13 mouse cellular contexts compared by ENCODE assay signal in the genomic region with DNA sequence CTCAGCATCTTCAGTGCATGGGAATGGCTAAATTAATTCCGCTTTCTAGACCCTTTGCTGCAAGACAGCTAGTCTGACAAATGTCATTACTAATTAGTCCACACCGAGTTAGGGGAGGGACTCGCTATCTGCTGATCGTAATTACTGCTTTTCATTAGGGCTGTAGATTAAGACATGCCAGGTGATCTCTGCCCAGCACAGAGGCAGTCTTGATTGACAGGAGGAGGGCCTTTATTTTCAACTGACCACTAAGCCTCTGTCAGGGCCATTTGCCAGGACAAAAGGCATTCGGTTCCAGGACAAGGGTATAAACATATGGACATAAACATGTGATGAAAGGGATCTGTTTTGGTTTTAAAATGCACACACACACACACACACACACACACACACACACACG.
A peak's percentile ranks its signal among the peaks of the same experiment; 100 is the strongest.
DNase-seq lines count a peak whose midpoint lies in the region; ATAC-seq and TF ChIP-seq lines count a peak whose summit lies in the region.
"Had no signal": no experiment of that assay in that cellular context is flagged by ENCODE, and none has a peak within 500 bp of the region (broad histone marks: within the 10 kb centered on the region; RNA-seq: fewer than 3 reads in every experiment).

No protein-coding gene starts in this region.

- ATAC-seq in forebrain, embryonic 12.5 days (ENCODE audit: low FRiP score): peak; percentile 68; the same call in 1 of the 2 replicates
- ATAC-seq in neural tube, embryonic 13.5 days (ENCODE audit: low read depth): peak; percentile 48; the same call in 1 of the 2 replicates

- H3K4me2 ChIP-seq in forebrain, embryonic 12.5 days: 0 out of 2 replicates have a peak overlapping the region, but pooled peaks have one; percentile 4
- no peak overlapping the region for H3K4me2 ChIP-seq in neural tube, embryonic 13.5 days
- H3K4me2 ChIP-seq: liver, embryonic 11.5 days had no signal

- no peak for TF ChIP-seq POLR2A in thymus, adult 2 months (IDR thresholded peaks at IDR 0.05; ENCODE audit: control insufficient read depth, extremely low read depth, insufficient read depth, low read length, poor library complexity)

- no peaks in the 10 kb centered on the region for H3K36me3 ChIP-seq in forebrain, embryonic 12.5 days (replicated peaks)
- H3K36me3 ChIP-seq in forebrain, embryonic 10.5 days (replicated peaks): no peaks in the 10 kb centered on the region
- no peaks in the 10 kb centered on the region for H3K36me3 ChIP-seq in hindbrain, embryonic 10.5 days
- H3K36me3 ChIP-seq in neural tube, embryonic 13.5 days: no peaks in the 10 kb centered on the region
- no peaks in the 10 kb centered on the region for H3K36me3 ChIP-seq in thymus, adult 2 months (ENCODE audit: control insufficient read depth, insufficient read depth, low read length)

- H3K9me3 ChIP-seq in forebrain, embryonic 12.5 days: no peaks in the 10 kb centered on the region
- H3K9me3 ChIP-seq in forebrain, embryonic 10.5 days: no peaks in the 10 kb centered on the region
- H3K9me3 ChIP-seq in hindbrain, embryonic 10.5 days: no peaks in the 10 kb centered on the region
- H3K9me3 ChIP-seq in neural tube, embryonic 13.5 days: no peaks in the 10 kb centered on the region

- WGBS in forebrain, embryonic 12.5 days: 14% methylated on average over 6 of the region's 6 CpGs
- 37% methylated on average over 6 of the region's 6 CpGs for WGBS in forebrain, embryonic 10.5 days
- 59% methylated on average over 6 of the region's 6 CpGs for WGBS in hindbrain, embryonic 10.5 days
- 31% methylated on average over 6 of the region's 6 CpGs for WGBS in neural tube, embryonic 13.5 days
- WGBS in thymus, adult 2 months: 91% methylated on average over 6 of the region's 6 CpGs

- H3K4me1 ChIP-seq in forebrain, embryonic 12.5 days: peaks cover 23% of the 10 kb centered on the region
- peaks cover 22% of the 10 kb centered on the region for H3K4me1 ChIP-seq in forebrain, embryonic 10.5 days
- peaks cover 15% of the 10 kb centered on the region for H3K4me1 ChIP-seq in hindbrain, embryonic 10.5 days (replicated peaks)
- H3K4me1 ChIP-seq in neural tube, embryonic 13.5 days (replicated peaks): peaks cover 59% of the 10 kb centered on the region
- no peaks in the 10 kb centered on the region for H3K4me1 ChIP-seq in thymus, adult 2 months (replicated peaks; ENCODE audit: control insufficient read depth, insufficient read depth, low read length)

- peak overlapping the region; percentile 73; the same call in 1 of the 2 replicates for H3K27ac ChIP-seq in forebrain, embryonic 12.5 days
- no peak overlapping the region for H3K27ac ChIP-seq in forebrain, embryonic 10.5 days
- no peak overlapping the region for H3K27ac ChIP-seq in hindbrain, embryonic 10.5 days
- H3K27ac ChIP-seq in neural tube, embryonic 13.5 days (replicated peaks): peak overlapping the region; percentile 75
- H3K27ac ChIP-seq in thymus, adult 2 months (ENCODE audit: control insufficient read depth, insufficient read depth, low read length): no peak overlapping the region

- no peak overlapping the region for H3K9ac ChIP-seq in forebrain, embryonic 12.5 days
- H3K9ac ChIP-seq in neural tube, embryonic 13.5 days: no peak overlapping the region

- no peak for TF ChIP-seq CTCF in thymus, adult 2 months (IDR thresholded peaks at IDR 0.05; ENCODE audit: borderline replicate concordance, control insufficient read depth, extremely low read depth, insufficient read depth, low read length, poor library complexity)

- DNase-seq in forebrain, embryonic 10.5 days (ENCODE audit: extremely low spot score, low spot score): no peak
- DNase-seq in NIH3T3 (ENCODE audit: low read depth): peak; percentile 50
- peak; percentile 14 for DNase-seq in hindbrain, embryonic 10.5 days (ENCODE audit: low spot score)
- DNase-seq in thymus, adult 2 months: no peak
- DNase-seq in urinary bladder, adult 18-20 months (ENCODE audit: low spot score in 2 of 2): no peak
- DNase-seq: cerebellum, adult 11-12 months; kidney, adult 9 months; kidney, postnatal 4 days; thymus, postnatal 25 days had no signal

- H3K4me3 ChIP-seq in forebrain, embryonic 12.5 days (replicated peaks): no peak overlapping the region
- H3K4me3 ChIP-seq in forebrain, embryonic 10.5 days: no peak overlapping the region
- H3K4me3 ChIP-seq in hindbrain, embryonic 10.5 days: no peak overlapping the region
- no peak overlapping the region for H3K4me3 ChIP-seq in neural tube, embryonic 13.5 days
- H3K4me3 ChIP-seq in thymus, adult 2 months (ENCODE audit: control insufficient read depth, insufficient read depth, low read length): no peak overlapping the region
- H3K4me3 ChIP-seq: myocyte had no signal

- no peaks in the 10 kb centered on the region for H3K27me3 ChIP-seq in forebrain, embryonic 12.5 days
- no peaks in the 10 kb centered on the region for H3K27me3 ChIP-seq in forebrain, embryonic 10.5 days (ENCODE audit: poor library complexity, severe bottlenecking)
- no peaks in the 10 kb centered on the region for H3K27me3 ChIP-seq in hindbrain, embryonic 10.5 days (ENCODE audit: insufficient read depth, poor library complexity, severe bottlenecking)
- H3K27me3 ChIP-seq in neural tube, embryonic 13.5 days: no peaks in the 10 kb centered on the region
- H3K27me3 ChIP-seq in thymus, adult 2 months (ENCODE audit: control insufficient read depth, insufficient read depth, low read length): no peaks in the 10 kb centered on the region

Comparison
In these comparisons a context has a peak if more than half of its experiments do, and no peak if none do; other contexts are left out.
1. H3K27ac ChIP-seq: peak in forebrain, embryonic 12.5 days (single experiment) and neural tube, embryonic 13.5 days (single experiment); none in forebrain, embryonic 10.5 days (single experiment), hindbrain, embryonic 10.5 days (single experiment) and thymus, adult 2 months (single experiment).
2. DNase-seq: peak in NIH3T3 (single experiment) and hindbrain, embryonic 10.5 days (single experiment); none in forebrain, embryonic 10.5 days (single experiment), thymus, adult 2 months (single experiment) and urinary bladder, adult 18-20 months (0 of 2).